Mouse (Mus musculus) limb, embryonic 15.5 days (tissue): Measurements from ENCODE around the gene Fxyd6. TPM values are rescaled to one million over a fixed set of nuclear protein-coding genes. Genes with fewer than 3 reads are reported as not detected.
A peak's percentile ranks its signal among the peaks of the same experiment; 100 is the strongest.

ENCODE experiments used
- ATAC-seq: fragments of 200-750 bp; cut with Nextera tagmentation; 2 replicates; pipeline ENCODE4 v1.8.0; 2017; ENCODE audit warnings: low read depth, moderate TSS enrichment; ENCODE audit not compliant: insufficient number of reproducible peaks, low FRiP score, low TSS enrichment
- H3K27ac ChIP-seq: fragments of 300-500 bp; sonication (generic); 2 replicates; pipeline ENCODE4 v1.5.1; 2015; ENCODE audit warnings: moderate library complexity, mild to moderate bottlenecking, inconsistent platforms
- H3K27me3 ChIP-seq: fragments of 300-500 bp; sonication (generic); 2 replicates; pipeline ENCODE4 v1.6.1; 2015; ENCODE audit warnings: inconsistent platforms
- H3K36me3 ChIP-seq: fragments of 300-500 bp; sonication (generic); 2 replicates; pipeline ENCODE4 v1.6.1; 2015; ENCODE audit warnings: inconsistent platforms
- H3K4me1 ChIP-seq: fragments of 300-500 bp; sonication (generic); 2 replicates; pipeline ENCODE4 v1.6.1; 2015; ENCODE audit warnings: inconsistent platforms
- H3K4me2 ChIP-seq: fragments of 300-500 bp; sonication (generic); 2 replicates; pipeline ENCODE4 v1.6.1; 2015; ENCODE audit warnings: mild to moderate bottlenecking, inconsistent platforms
- H3K4me3 ChIP-seq: fragments of 300-500 bp; sonication (generic); 2 replicates; pipeline ENCODE4 v1.5.1; 2015; ENCODE audit warnings: mild to moderate bottlenecking, inconsistent platforms
- H3K9ac ChIP-seq: fragments of 300-500 bp; sonication (generic); 2 replicates; pipeline ENCODE4 v1.6.1; 2015; ENCODE audit warnings: inconsistent platforms
- H3K9me3 ChIP-seq: fragments of 300-500 bp; sonication (generic); 2 replicates; pipeline ENCODE4 v1.6.1; 2016; ENCODE audit warnings: inconsistent platforms
- WGBS: fragments of 180-500 bp; shearing (Covaris S2); methylation state at CpG from one replicate; pipeline ENCODE4 v1.1.7; 2015; 5-methylcytosine and 5-hydroxymethylcytosine counted together
- polyA plus RNA-seq: library from polyadenylated mRNA; unstranded; fragments of >200 nt; fragmentation: Nextera tagmentation; extraction: Ambion mirVana; gene quantifications from 2 replicates; pipeline ENCODE4 v1.2.1, GENCODE M21; 2015

The Fxyd6 gene
- polyA plus RNA-seq, 1 experiment from 2014 or later = 122 TPM

DNA sequence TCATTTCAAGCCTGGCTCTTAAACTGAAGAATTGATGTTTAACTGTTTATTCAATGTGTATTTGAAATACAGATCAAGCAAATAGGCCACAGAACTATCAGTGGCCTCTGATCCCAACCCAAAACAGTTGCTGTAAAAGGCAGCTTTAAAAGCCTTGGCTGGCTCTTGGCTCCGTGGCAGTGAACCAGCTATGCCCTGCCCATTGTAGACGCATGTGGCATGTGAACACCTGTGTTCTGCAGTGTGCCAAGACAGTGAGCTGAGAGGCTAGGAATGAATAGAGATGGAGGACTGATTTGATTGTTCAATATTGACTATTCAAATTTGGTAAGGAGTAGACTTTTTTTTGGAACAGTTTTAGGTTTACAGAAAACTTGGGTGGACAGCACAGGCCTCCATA lies 6.9 kb downstream of the Fxyd6 start:
- H3K9ac ChIP-seq = no peak overlapping the region
- WGBS = 72% methylated on average over 2 of the region's 2 CpGs
- no peak for ATAC-seq
- H3K36me3 ChIP-seq = no peaks in the 10 kb centered on the region; the same call in 1 of the 2 replicates
- no peak overlapping the region for H3K4me3 ChIP-seq
- H3K27me3 ChIP-seq = no peaks in the 10 kb centered on the region
- H3K27ac ChIP-seq = no peak overlapping the region
- H3K4me2 ChIP-seq = no peak overlapping the region
- H3K9me3 ChIP-seq = no peaks in the 10 kb centered on the region
- H3K4me1 ChIP-seq = peaks cover 24% of the 10 kb centered on the region

DNA sequence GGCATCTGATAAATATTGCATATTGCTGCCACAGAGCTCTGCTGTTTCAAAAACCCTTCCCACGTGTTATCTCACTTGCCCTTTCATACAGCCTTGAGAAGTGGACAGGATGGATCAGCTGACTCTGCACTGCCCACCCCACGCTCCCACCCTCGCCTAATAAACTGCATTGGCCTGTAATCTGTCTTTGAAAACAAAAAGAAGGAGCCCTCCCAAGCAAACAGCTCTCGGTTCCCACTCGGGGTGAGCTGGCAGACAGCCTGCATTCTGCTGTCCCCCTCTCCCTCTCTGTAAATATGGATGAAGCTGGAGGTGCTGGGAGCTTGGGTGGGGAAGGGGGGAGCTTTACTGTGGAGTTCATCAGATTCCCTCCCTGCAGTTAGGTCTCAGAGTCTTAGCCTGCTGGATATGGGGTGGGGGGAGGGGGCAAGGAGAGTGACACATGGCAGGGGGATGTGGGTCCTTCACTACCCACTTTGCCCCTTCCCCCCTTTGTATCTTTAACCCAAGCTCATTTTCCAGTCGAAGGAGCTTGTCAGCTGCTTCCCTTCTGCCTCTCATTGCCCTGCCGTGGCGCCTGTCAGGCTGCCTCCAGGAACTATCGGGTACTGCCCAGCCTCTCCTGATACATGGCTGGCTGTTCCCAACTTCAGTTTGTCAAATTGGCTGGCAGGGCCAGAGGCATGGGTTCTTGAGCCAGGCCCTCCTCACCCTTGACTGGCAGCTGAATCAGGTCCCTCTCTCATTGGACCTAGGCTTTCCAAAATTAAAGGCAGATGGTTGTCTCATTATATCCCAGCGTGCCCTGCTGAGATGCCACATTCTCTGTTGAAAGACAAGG lies 10.6 kb downstream of the Fxyd6 start:
- Histone ChIP-seq H3K4me2 (no peak overlapping the region), H3K9me3 (no peaks in the 10 kb centered on the region), H3K27ac (peak overlapping the region; percentile 17; the same call in 1 of the 2 replicates), H3K9ac (no peak overlapping the region), H3K36me3 (no peaks in the 10 kb centered on the region; the same call in 1 of the 2 replicates), H3K4me3 (no peak overlapping the region), H3K27me3 (no peaks in the 10 kb centered on the region), H3K4me1 (peaks cover 12% of the 10 kb centered on the region)
- no peak for ATAC-seq
- WGBS = 58% methylated on average over 10 of the region's 10 CpGs

DNA sequence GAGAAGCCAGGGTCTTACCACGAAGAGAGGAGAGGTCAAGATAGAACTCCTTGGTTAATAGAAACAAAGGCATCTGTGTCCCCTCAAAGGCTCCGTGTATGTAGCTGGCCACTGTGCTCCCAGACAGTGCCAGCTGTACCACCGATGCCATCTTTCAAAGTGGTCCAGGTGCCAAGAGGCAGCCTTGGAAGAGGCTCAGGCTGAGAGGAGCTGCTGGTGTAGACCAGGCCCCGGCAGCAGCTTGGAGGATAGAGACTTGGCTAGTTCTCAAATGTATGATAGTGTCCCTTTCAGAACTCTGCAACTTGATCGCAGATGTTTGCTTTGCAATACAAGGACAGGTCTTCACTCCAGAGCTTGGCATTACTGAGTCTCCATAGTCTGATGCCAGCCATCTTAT lies 12.4 kb downstream of the Fxyd6 start:
- H3K36me3 ChIP-seq = no peaks in the 10 kb centered on the region; the same call in 1 of the 2 replicates
- no peaks in the 10 kb centered on the region for H3K9me3 ChIP-seq
- no peak overlapping the region for H3K4me2 ChIP-seq
- H3K9ac ChIP-seq = no peak overlapping the region
- peaks cover 9% of the 10 kb centered on the region; the same call in 1 of the 2 replicates for H3K4me1 ChIP-seq
- 69% methylated on average over 5 of the region's 5 CpGs for WGBS
- H3K4me3 ChIP-seq = no peak overlapping the region
- no peak for ATAC-seq
- H3K27me3 ChIP-seq = no peaks in the 10 kb centered on the region
- no peak overlapping the region for H3K27ac ChIP-seq

DNA sequence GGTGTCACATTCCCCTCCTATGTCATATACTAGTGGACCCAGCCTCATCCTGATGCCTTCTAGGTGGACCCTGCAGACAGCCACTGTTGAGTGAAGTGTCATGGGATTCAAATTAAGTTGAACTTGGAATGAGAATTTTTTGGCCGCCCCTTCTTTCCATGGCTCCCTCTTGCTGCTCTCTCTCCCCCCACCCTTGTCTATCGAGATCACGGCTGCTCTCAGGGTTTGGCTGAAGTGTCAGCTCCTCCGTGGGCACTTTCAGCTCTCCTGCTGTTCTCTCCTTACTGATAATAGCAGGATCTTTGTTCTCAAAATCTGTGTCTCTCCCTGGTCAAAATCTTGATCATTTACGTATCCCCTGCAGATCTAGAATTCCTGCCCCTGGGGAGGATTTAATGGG lies 12.8 kb downstream of the Fxyd6 start:
- no peak overlapping the region for H3K9ac ChIP-seq
- 74% methylated on average over 5 of the region's 5 CpGs for WGBS
- no peak for ATAC-seq

DNA sequence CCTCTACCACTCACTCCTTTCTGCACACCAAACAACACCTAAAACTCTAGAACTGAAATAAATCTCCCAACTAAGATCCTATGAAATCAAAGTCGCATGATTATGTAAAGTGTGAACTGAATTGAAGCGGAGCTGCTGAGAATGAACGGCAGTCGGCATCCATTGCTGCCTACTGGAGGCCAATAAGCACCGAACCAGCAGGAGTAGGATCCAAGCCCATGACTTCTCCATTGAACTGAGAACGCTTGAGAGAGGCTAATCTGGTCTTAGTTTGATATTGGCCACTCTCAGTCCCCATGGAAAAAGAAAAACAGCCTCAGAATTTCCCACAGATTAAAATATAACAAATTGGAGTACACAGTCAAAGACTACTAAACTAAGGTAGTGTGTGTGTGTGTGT lies 13.9 kb downstream of the Fxyd6 start:
- Histone ChIP-seq H3K36me3 (no peaks in the 10 kb centered on the region; the same call in 1 of the 2 replicates), H3K4me1 (peaks cover 9% of the 10 kb centered on the region; the same call in 1 of the 2 replicates), H3K27me3 (no peaks in the 10 kb centered on the region), H3K9ac (no peak overlapping the region), H3K4me2 (no peak overlapping the region), H3K9me3 (no peaks in the 10 kb centered on the region), H3K4me3 (no peak overlapping the region), H3K27ac (no peak overlapping the region)
- 94% methylated on average over 6 of the region's 6 CpGs for WGBS
- no peak for ATAC-seq

More for the DNA sequence above, 12.8 kb downstream of the Fxyd6 start:
- H3K4me1 ChIP-seq = peaks cover 9% of the 10 kb centered on the region; the same call in 1 of the 2 replicates
- H3K4me3 ChIP-seq = no peak overlapping the region
- H3K9me3 ChIP-seq = no peaks in the 10 kb centered on the region
- no peak overlapping the region for H3K4me2 ChIP-seq
- no peaks in the 10 kb centered on the region for H3K27me3 ChIP-seq
- no peak overlapping the region for H3K27ac ChIP-seq
- H3K36me3 ChIP-seq = no peaks in the 10 kb centered on the region; the same call in 1 of the 2 replicates

DNA sequence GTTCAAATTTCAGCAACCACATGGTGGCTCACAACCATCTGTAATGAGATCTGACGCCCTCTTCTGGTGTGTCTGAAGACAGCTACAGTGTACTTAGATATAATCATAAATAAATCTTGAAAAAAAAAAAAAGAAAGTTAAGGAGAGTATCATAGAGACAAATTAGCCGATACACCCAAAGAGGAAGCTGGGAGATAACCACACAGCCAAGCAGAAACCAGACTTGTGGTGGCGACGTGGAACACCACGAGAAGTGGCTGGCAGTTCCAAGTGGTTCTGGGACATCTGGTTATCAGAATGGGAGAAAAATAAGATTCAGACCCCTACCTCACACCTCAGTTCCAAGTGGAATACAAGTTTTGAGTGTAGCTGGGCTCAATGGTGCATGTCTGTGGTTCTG lies 16.7 kb downstream of the Fxyd6 start:
- Histone ChIP-seq H3K9ac (no peak overlapping the region), H3K9me3 (no peaks in the 10 kb centered on the region), H3K36me3 (peaks cover 7% of the 10 kb centered on the region; the same call in 1 of the 2 replicates), H3K27ac (no peak overlapping the region), H3K4me1 (no peaks in the 10 kb centered on the region), H3K4me2 (no peak overlapping the region), H3K4me3 (no peak overlapping the region), H3K27me3 (no peaks in the 10 kb centered on the region)
- ATAC-seq = no peak
- WGBS = 83% methylated on average over 5 of the region's 5 CpGs

DNA sequence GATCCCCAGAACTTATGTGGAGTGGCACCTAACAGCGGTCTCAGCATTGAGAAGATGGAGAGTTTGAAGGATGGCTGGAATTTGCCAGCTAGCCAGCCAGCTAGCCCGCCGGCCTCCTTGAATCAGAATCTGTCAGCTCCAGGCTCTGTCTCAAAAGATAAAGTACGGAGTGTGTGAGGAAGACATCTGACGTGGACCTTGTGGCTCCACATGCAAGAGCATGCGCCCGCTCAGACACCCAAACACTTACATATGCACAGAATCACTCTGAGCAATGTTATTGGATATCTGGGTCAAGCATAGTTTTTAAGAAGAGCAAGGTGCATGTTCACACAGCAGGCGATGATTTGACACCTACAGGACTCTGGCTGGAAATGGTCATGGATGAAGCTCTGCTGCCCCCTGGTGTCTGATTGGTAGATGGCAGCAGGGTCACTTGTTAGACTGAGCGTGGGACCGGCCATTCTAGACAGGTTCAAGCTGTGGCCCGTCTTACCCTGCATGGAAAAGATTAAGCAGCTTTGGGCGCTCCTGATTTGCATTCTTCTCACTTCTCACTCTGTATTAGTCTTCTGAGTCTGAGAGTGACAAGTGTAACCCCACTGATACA lies 18.5 kb downstream of the Fxyd6 start:
- ATAC-seq = peak; percentile 64; the same call in 1 of the 2 replicates
- WGBS = 42% methylated on average over 12 of the region's 12 CpGs
- H3K4me3 ChIP-seq = no peak overlapping the region

DNA sequence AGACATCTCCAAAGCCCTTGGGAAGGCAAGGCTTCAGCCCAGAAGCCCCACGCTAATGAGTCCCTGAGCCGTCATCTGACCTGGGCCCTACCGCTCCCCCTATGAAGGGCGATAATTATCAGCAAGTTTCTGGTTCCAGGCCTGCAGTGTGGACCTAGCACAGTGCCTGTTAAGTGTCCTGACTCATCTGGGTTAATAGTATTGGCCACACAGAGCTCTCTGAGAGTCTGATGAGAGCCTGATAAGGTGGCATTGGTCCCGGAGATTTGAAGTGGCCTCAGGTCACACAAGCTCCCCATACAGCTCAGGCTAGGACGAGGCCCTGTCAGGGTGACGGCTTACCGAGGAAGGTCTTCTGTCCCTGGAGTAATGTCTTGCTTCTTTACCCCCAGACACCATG lies 19.6 kb downstream of the Fxyd6 start:
- Histone ChIP-seq H3K27me3 (no peaks in the 10 kb centered on the region), H3K36me3 (peaks cover 26% of the 10 kb centered on the region), H3K9me3 (no peaks in the 10 kb centered on the region), H3K4me1 (no peaks in the 10 kb centered on the region), H3K4me2 (no peak overlapping the region), H3K4me3 (no peak overlapping the region), H3K9ac (no peak overlapping the region), H3K27ac (no peak overlapping the region)
- WGBS = 82% methylated on average over 8 of the region's 8 CpGs
- ATAC-seq = no peak

More for the DNA sequence above, 18.5 kb downstream of the Fxyd6 start:
- H3K9ac ChIP-seq = no peak overlapping the region
- H3K4me1 ChIP-seq = no peaks in the 10 kb centered on the region
- no peak overlapping the region for H3K27ac ChIP-seq
- no peaks in the 10 kb centered on the region for H3K27me3 ChIP-seq
- no peaks in the 10 kb centered on the region for H3K9me3 ChIP-seq
- H3K4me2 ChIP-seq = no peak overlapping the region
- H3K36me3 ChIP-seq = peaks cover 16% of the 10 kb centered on the region

DNA sequence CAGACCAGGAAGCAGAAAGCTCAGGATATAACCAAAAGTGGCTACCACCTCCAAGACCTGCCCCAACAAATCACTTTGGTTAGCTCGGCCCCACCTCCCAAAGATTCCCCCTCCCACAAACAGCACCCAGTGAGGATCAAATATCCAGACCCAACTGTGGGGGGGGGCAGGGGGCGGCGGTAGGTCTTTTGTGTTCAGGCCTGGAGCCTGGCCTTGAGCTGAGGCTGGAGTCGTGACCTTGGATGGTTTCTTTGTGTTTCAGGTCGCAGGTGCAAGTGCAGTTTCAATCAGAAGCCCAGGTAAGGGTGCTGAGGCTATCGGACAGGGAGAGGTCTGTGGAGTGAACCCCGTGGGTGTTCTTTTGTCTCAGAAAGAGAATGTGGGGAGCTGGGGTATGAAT lies 21.3 kb downstream of the Fxyd6 start:
- no peaks in the 10 kb centered on the region for H3K9me3 ChIP-seq
- no peak overlapping the region for H3K4me2 ChIP-seq
- H3K9ac ChIP-seq = no peak overlapping the region
- no peak for ATAC-seq
- H3K27ac ChIP-seq = no peak overlapping the region
- peaks cover 32% of the 10 kb centered on the region for H3K36me3 ChIP-seq
- no peaks in the 10 kb centered on the region for H3K4me1 ChIP-seq
- 79% methylated on average over 7 of the region's 7 CpGs for WGBS
- no peaks in the 10 kb centered on the region for H3K27me3 ChIP-seq
- H3K4me3 ChIP-seq = no peak overlapping the region

DNA sequence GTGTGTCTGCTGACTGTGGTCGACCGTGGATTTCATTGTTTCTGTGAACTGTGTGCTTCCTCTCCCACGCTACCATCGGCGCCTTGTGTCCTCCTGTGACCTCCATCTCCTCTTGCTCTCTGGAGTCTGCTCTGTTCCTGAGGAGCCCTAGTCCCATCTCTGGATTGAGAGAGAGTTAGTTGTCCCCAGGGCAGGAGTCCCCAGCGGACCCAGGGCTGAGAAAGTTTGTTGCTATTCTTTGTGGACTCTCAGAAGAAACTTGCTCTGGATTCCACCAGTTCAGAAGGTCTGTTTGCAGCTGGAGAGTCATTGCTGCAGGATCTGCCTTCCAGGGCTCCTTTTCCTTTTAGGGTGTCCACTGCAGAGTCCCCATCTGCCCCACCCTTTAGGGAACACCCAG lies 25.2 kb downstream of the Fxyd6 start:
- Histone ChIP-seq H3K27ac (no peak overlapping the region), H3K9me3 (no peaks in the 10 kb centered on the region), H3K4me3 (no peak overlapping the region), H3K27me3 (0 out of 2 replicates have a peak, but pooled peaks cover under 1% of the 10 kb centered on the region), H3K4me2 (no peak overlapping the region), H3K9ac (no peak overlapping the region), H3K36me3 (peaks cover 32% of the 10 kb centered on the region), H3K4me1 (no peaks in the 10 kb centered on the region)
- no peak for ATAC-seq
- WGBS = 92% methylated on average over 6 of the region's 6 CpGs

DNA sequence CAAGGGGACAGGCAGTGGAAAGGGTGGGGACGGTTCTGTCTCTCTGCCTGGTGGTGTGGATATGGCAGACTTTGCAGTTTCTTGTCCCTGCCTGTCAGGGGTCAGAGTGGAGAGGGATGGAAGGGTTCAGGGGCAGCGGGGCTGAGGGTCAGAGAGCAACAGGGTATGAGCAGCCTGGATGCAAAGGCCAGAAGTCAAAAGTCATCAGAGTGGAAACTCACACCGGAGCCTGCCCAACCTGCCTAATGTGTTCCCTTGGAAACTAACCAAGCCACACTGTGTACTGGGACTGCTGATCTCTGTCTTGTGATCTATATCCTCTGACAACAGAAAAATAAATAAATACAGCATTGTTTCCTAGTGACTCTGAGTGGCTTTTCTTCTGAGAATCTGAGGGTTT lies 25.8 kb downstream of the Fxyd6 start:
- H3K27me3 ChIP-seq = 0 out of 2 replicates have a peak, but pooled peaks cover 6% of the 10 kb centered on the region
- WGBS = 65% methylated on average over 3 of the region's 3 CpGs
- peaks cover 28% of the 10 kb centered on the region for H3K36me3 ChIP-seq
- no peak overlapping the region for H3K9ac ChIP-seq
- ATAC-seq = no peak
- no peaks in the 10 kb centered on the region for H3K4me1 ChIP-seq
- no peak overlapping the region for H3K4me2 ChIP-seq
- H3K4me3 ChIP-seq = no peak overlapping the region
- H3K27ac ChIP-seq = no peak overlapping the region
- no peaks in the 10 kb centered on the region for H3K9me3 ChIP-seq

DNA sequence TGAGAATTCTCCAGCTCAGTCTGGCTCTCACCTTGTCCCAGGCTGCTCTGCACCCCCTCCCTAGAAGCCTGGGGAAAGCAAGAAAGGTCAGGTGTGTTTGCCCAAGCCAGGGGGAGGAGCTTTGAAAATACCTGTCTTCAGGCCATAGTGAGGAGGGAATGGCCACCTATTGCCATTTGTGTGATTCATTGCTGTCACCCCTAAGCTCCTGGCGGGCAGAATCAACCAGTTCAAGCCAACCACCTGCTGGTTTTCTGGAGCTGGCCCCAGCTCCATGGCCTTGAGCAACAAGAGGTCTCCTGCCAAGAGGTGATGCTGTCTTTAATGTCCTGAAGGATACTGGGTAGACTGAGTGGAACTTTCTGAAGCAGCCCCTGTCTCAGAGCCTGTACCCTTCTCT lies 28.4 kb downstream of the Fxyd6 start:
- Histone ChIP-seq H3K4me1 (no peaks in the 10 kb centered on the region), H3K27me3 (peaks cover 13% of the 10 kb centered on the region), H3K9me3 (no peaks in the 10 kb centered on the region), H3K4me3 (no peak overlapping the region), H3K36me3 (peaks cover 18% of the 10 kb centered on the region; the same call in 1 of the 2 replicates), H3K27ac (no peak overlapping the region), H3K9ac (no peak overlapping the region), H3K4me2 (no peak overlapping the region)
- 62% methylated on average over 1 of the region's 1 CpGs for WGBS
- ATAC-seq = no peak
